Mouse (Mus musculus) megakaryocyte, embryonic 14.5 days (primary cell): Measurements from ENCODE around the gene Ttll9. TPM values are rescaled to one million over a fixed set of nuclear protein-coding genes. Genes with fewer than 3 reads are reported as not detected.
A peak's percentile ranks its signal among the peaks of the same experiment; 100 is the strongest.

Source experiments
- H3K27me3 ChIP-seq: replicated peaks from 2 replicates; pipeline ENCODE3; 2012; ENCODE audit warnings: inconsistent platforms
- H3K36me3 ChIP-seq: replicated peaks from 2 replicates; pipeline ENCODE3; 2012; ENCODE audit warnings: low read length, inconsistent platforms, mixed read lengths
- H3K4me1 ChIP-seq: 2 replicates; pipeline ENCODE4 v1.6.1; 2012; ENCODE audit warnings: inconsistent platforms
- H3K4me3 ChIP-seq: replicated peaks from 2 replicates; pipeline ENCODE3; 2012; ENCODE audit warnings: moderate library complexity, mild to moderate bottlenecking, inconsistent platforms
- H3K9me3 ChIP-seq: 2 replicates; pipeline ENCODE4 v1.6.1; 2012; ENCODE audit warnings: inconsistent platforms
- FLI1 ChIP-seq: IDR thresholded peaks from 2 replicates; pipeline ENCODE4 v1.6.1; 2012; ENCODE audit warnings: low read length, inconsistent platforms, mixed read lengths
- GATA1 ChIP-seq: IDR thresholded peaks from 3 replicates; pipeline ENCODE4 v1.6.1; 2012; ENCODE audit warnings: mixed read lengths, low read length, inconsistent platforms, borderline replicate concordance
- polyA plus RNA-seq: library from polyadenylated mRNA; stranded (reverse); fragments of >175 nt; gene quantifications from 2 replicates; pipeline ENCODE4 v1.2.3, GENCODE M21; 2012; ENCODE audit warnings: low replicate concordance; ENCODE audit not compliant: insufficient read depth

Ttll9 gene
- polyA plus RNA-seq, 1 experiment, result 0.22 TPM

DNA sequence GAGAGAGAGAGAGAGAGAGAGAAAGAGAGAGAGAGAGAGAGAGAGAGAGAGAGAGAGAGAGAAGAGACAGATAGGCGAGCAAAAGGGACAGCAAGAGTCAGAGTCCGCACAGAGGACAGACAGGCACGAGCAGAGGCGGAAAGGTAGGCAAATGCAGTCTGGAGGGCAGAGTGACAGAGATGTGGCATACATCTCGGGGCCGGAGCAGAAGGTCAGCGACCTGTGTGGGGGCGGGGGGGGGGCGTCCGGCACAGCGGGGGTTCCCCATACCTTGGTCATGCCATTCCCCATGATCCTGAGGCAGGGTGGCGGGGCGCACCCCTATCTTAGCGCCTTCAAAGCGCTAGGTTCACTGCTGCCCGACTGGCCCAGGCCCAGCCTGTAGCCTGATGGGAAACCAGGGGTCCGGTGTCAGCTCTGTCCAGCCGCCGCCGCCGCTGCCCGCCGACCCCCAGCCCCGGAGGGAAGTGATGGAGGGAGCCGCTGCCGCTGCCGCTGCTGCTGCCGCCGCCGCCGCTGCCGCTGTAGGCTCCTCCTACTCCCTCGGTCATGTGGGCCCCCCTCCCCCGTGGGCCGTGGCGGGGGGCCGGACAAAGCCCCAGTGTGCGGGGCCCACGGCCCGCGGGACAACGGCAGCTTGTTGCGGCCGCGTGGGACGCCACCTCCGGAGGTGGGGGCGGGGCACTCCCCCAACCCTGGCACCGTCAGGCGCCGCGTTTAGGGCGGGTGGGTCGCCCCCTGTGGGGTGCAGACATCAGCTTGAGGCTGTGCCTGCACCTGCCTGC lies 11.0 kb upstream of the Ttll9 start, which contains the start of gene Dusp15:
Dusp15 (minus strand) TSS at position 634 of the 785 bp plus-strand sequence.
- TF ChIP-seq FLI1, result no peak
- Histone ChIP-seq H3K4me1 (peaks cover 24% of the 10 kb centered on the region), H3K9me3 (no peaks in the 10 kb centered on the region), H3K36me3 (no peaks in the 10 kb centered on the region), H3K4me3 (peak within 1 kb of the TSS; percentile 88), H3K27me3 (peaks cover 91% of the 10 kb centered on the region)

DNA sequence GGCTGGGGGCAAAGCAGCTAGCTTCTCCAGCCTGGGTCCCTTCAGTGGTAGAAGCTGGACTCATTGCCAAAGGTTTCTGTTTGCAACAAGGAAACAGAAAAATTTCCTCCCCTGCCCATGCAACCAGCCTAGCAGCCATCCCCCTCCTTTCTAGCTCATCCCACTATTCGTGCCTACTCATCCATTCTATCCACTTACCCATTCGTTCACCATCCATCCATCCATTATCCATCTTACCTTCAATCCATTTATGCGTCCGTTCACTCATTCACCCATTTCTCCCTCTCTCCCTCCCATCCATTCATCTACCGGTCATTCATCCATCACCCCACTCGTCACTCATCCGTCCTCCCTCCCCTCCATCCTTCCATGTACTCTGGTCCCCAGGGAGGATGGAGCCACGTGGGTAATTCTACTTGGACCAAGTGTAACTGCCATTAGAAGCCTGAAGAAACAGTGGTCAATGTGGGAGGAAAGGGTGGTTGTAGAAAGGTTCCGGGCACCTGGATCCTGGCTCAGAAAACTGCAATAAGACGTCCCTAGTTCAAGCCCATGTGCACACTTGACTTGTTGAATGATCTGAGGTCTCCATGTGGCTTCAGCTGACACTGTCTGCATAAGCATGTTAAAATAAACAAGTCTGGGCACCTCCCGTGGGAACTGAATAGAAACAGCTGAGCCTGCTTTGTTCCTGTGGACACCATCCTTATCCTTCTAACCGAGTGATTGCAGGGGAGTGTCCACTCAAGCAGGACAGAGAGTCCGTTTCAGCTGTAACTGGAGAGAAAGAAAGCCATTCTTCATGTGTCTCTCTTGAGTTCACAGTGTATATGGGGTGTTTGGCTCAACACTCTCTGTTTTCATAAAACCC lies 10.2 kb upstream of the Ttll9 start:
- Histone ChIP-seq H3K4me3 (peak overlapping the region; percentile 88), H3K9me3 (no peaks in the 10 kb centered on the region), H3K27me3 (peaks cover 91% of the 10 kb centered on the region), H3K4me1 (peaks cover 24% of the 10 kb centered on the region), H3K36me3 (no peaks in the 10 kb centered on the region)
- TF ChIP-seq FLI1 (no peak), GATA1 (no peak)

DNA sequence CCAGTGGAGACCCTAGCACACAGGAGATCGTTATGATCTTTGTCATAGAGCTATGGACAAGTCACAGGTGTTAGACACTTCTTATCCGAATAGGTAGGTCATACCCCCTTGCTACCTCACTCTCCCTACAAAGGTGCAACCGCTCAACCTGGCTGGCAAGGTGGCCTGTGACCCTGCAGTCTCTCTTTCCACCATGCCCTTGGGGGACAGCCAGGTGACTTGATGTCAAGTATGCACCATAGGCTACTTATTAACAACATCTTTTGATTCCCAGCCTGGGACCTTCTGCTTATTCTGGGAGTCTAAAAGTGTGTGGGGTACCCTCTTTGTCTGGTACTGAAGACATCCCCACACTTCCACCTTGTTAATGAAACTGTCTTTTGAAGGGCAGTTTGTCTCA lies 4.2 kb upstream of the Ttll9 start:
- peaks cover 81% of the 10 kb centered on the region for H3K27me3 ChIP-seq
- TF ChIP-seq GATA1 (no peak), FLI1 (no peak)
- H3K4me3 ChIP-seq, result no peak overlapping the region
- peaks cover 7% of the 10 kb centered on the region for H3K4me1 ChIP-seq
- no peaks in the 10 kb centered on the region for H3K9me3 ChIP-seq
- H3K36me3 ChIP-seq, result no peaks in the 10 kb centered on the region

DNA sequence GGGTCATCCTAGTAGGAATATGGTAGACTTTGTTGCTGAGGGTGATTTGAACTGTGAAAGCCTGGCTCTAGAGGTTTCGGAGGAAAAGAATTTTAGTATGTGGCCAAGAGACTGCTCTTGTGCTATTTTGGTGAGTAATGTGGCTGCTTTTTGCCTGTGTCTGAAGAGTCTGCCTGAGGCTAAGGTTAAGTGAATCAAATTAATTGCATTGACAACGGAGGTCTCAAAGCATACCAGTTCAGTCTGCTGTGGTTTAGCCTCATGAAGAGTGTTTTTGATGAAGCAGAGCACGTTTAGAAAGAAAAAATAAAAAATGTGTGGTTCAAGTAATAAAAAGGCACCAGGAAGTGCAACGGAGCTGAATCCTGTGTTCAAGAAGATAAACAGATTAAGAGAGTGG lies 3.3 kb downstream of the Ttll9 start:
- H3K4me3 ChIP-seq, result no peak overlapping the region
- H3K36me3 ChIP-seq, result no peaks in the 10 kb centered on the region
- peaks cover 20% of the 10 kb centered on the region for H3K9me3 ChIP-seq
- peaks cover 40% of the 10 kb centered on the region for H3K27me3 ChIP-seq
- TF ChIP-seq FLI1 (no peak), GATA1 (no peak)
- H3K4me1 ChIP-seq, result peaks cover 7% of the 10 kb centered on the region

DNA sequence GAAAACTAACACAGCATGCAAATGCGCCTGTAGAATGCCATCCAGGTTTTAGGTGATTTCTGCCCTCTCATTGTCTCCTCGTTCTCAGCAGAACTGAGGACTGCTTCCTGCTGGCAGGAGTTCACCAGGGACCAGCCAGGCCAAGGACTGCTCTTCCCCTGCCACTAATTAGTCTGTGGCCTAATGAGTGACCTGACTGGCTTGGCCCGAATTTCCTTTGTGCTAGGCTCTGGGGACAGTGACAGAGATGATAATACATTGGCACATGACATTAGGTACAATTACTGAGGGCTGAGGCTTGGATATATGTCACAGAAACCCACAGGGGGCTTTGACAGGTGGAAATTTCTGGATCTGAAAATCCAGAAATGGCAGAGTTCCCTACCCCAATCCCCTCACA lies 14.7 kb downstream of the Ttll9 start:
- Histone ChIP-seq H3K4me3 (no peak overlapping the region), H3K27me3 (peaks cover 75% of the 10 kb centered on the region), H3K9me3 (peaks cover 3% of the 10 kb centered on the region), H3K36me3 (no peaks in the 10 kb centered on the region), H3K4me1 (no peaks in the 10 kb centered on the region)
- TF ChIP-seq FLI1 (no peak), GATA1 (no peak)

DNA sequence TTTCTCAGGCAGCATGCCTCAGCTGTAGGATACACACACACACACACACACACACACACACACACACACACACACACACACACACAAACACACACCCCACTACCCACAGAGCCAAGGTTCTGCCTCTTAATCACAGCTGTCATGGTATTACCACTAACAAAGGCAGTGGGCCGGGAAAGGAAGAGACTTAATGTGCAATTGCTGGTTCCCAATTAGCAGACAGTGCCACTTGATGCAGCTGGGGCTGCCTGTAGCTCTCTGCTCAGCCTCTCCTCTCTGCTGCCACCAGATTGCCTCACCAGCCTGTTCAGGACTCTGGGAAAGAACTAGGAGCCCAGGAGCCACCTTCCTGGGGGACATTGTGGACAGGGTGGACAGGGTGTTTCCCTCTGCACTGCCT lies 23.3 kb downstream of the Ttll9 start:
- Histone ChIP-seq H3K4me3 (no peak overlapping the region), H3K4me1 (no peaks in the 10 kb centered on the region), H3K27me3 (peaks cover 76% of the 10 kb centered on the region), H3K9me3 (0 out of 2 replicates have a peak, but pooled peaks cover 3% of the 10 kb centered on the region), H3K36me3 (no peaks in the 10 kb centered on the region)
- TF ChIP-seq GATA1 (no peak), FLI1 (no peak)

DNA sequence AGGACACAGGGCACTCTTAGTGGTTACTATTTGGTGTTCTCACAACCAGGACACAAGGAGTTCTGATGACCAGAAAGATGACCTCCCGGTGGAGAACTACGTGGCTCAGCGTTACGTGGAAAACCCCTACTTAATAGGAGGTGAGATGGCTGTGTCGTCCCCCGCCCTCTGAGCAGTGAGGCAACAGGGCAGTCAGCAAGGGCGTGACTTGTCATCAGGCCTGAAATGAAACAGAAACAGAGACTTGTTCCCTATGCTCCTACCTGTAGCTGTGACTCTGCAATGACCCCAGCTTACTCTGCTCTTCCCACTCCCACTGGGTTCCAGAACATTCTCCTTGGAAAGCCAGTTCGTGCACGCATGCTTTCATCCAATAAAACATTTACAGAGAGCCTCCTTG lies 29.2 kb downstream of the Ttll9 start:
- Histone ChIP-seq H3K27me3 (peaks cover 81% of the 10 kb centered on the region), H3K9me3 (no peaks in the 10 kb centered on the region), H3K36me3 (no peaks in the 10 kb centered on the region), H3K4me1 (no peaks in the 10 kb centered on the region), H3K4me3 (no peak overlapping the region)
- TF ChIP-seq FLI1, result no peak
- TF ChIP-seq GATA1, result no peak

DNA sequence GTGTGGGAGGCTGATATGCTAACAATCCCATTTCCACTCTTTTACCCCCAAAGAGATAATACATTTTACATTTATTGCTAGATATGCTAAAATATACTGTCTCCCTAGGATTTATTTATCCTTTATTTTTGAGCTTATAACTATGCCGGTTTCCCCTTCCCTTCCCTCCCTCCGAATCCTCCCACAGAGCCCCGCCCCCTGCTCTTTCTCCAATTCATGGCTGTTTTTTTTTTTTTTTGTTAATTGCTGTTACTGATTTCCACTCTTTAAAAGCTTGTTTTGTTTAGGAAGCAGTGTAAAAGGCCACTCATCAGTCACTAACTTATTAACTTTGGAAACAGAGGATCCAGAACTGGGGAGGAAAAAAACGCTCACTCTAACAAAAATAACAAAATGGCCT lies 34.8 kb downstream of the Ttll9 start:
- Histone ChIP-seq H3K27me3 (peaks cover 64% of the 10 kb centered on the region), H3K4me3 (no peak overlapping the region), H3K36me3 (no peaks in the 10 kb centered on the region), H3K4me1 (no peaks in the 10 kb centered on the region), H3K9me3 (no peaks in the 10 kb centered on the region)
- no peak for TF ChIP-seq FLI1
- no peak for TF ChIP-seq GATA1

DNA sequence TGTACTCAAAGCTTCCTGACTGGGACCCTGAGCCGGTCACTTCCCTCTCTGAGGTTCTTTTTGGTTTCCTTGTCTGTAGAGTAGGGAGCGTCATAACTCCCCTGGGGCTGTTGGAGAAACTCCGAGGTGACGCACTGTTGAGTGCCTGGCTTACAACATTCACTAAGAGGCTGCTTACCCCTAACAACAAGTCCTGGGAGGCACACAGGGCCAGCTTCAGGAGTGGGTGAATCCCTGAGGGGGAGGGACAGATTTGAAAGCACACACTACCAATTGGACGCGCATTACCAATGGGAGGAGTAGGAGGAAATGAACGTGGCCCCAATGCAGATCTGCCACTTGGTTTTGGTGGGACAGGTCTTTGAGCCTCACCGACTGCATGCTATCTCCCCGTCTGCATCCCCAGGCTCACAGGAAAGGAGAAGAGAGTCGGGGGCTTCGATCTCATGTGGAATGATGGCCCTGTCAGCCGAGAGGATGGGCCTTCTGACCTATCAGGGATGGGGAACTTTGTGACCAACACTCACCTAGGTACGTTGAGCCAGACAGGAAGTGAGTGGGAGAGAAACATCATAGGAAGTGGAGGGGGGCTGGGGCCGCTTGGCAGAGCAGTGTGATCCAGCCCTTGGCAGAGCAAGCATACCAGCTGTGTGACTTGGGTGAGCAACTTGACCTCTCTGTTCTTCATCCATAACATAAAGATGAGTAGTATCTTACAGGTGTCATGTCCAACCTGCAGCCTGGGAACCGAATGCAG lies 40.4 kb downstream of the Ttll9 start:
- peaks cover 57% of the 10 kb centered on the region for H3K27me3 ChIP-seq
- H3K4me3 ChIP-seq, result no peak overlapping the region
- TF ChIP-seq GATA1, result no peak
- H3K4me1 ChIP-seq, result peaks cover 14% of the 10 kb centered on the region
- H3K36me3 ChIP-seq, result peaks cover 19% of the 10 kb centered on the region
- H3K9me3 ChIP-seq, result no peaks in the 10 kb centered on the region
